ENCODE assay signal across 1 mouse cellular context in genomic region chr7:84651303-84651986, GRCm38 (mm10).
TF ChIP-seq lines count a peak whose summit lies in the region.

No protein-coding gene starts in this region.

TF ChIP-seq in MEL, 35 proteins besides CTCF, POLR2A, EP300 and RAD21 (continued from another document):
- peak; percentile 96 for TF ChIP-seq TCF12 (IDR thresholded peaks at IDR 0.05; ENCODE audit: low read depth, low read length)
- TF ChIP-seq NELFE (IDR thresholded peaks at IDR 0.05; ENCODE audit: low read depth, low read length) = no peak
- TF ChIP-seq ELF1 (IDR thresholded peaks at IDR 0.05; ENCODE audit: low read depth, low read length) = no peak
- peak; percentile 70; the same call in 1 of the 2 replicates for TF ChIP-seq RCOR1 (IDR thresholded peaks at IDR 0.05; ENCODE audit: low read depth, low read length)
- peak; percentile 45; the same call in 1 of the 2 replicates for TF ChIP-seq MYC (IDR thresholded peaks at IDR 0.05; ENCODE audit: low read depth, low read length)
- TF ChIP-seq TAL1 (IDR thresholded peaks at IDR 0.05; ENCODE audit: low read length) = peak; percentile 97
- TF ChIP-seq TBP (IDR thresholded peaks at IDR 0.05; ENCODE audit: low read depth, low read length) = 0 out of 2 replicates have a peak, but pooled peaks have one; percentile 31
- TF ChIP-seq NRF1 (IDR thresholded peaks at IDR 0.05; ENCODE audit: insufficient read depth, low read depth, low read length, poor library complexity, severe bottlenecking) = 0 out of 2 replicates have a peak, but pooled peaks have one; percentile 38
